Mouse (Mus musculus) adipocyte (in vitro differentiated cells): ENCODE results near the gene Hsf2bp.
A peak's percentile ranks its signal among the peaks of the same experiment; 100 is the strongest.

Experiments
- DNase-seq: peaks from one replicate; pipeline ENCODE4 v3.0.0-alpha.2; 2016; ENCODE audit warnings: low spot score

The Hsf2bp gene

DNA sequence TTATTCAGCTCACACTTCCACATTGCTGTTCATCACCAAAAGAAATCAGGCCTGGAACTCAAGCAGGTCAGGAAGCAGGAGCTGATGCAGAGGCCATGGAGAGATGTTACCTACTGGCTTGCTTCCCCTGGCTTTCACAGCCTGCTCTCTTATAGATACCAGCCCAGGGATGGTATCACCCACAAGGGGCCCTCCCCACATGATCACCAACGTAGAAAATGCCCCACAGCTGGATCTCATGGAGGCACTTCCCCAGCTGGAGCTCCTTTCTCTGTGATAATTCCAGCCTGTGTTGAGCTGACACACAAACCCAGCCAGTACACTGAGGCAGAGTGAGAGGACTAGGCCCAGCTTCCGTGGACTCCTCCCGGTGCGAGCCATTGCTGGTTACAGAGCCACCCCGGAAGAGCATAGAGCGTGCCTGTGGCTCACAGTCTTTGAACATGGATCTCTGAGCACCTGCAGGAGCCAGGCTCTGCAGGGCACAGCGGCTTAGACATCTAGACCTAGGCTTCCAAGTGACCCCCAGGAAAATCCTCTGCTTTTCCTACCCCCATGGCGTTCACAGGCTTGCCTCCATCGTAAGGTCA is 130.9 kb downstream of the Hsf2bp start:
- DNase-seq, result no peak

DNA sequence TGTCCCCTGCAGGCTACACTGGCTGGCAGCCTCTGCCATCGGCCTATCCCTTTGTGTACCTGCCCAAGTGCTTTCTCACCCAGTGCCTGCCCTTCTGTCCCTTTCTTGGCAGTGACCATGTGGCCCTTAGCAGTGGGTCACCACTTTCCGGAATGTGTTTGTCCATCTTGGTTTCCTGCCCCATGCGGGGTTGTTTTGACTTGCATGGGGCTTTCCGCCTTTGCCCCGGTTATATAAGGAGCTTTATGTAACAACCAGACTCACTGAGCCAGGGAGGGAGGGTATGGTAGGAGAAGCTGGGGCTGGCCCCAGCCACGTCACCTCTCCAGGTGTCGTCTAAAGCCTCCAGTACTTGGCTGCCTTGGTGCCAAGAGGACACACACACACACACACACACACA is 132.1 kb downstream of the Hsf2bp start:
- DNase-seq, result peak; percentile 41

- DNase-seq, result no peak
These were observed 133.4 kb downstream of the Hsf2bp start for GRCm38 (mm10) chr17:31902630-31903198.

DNA sequence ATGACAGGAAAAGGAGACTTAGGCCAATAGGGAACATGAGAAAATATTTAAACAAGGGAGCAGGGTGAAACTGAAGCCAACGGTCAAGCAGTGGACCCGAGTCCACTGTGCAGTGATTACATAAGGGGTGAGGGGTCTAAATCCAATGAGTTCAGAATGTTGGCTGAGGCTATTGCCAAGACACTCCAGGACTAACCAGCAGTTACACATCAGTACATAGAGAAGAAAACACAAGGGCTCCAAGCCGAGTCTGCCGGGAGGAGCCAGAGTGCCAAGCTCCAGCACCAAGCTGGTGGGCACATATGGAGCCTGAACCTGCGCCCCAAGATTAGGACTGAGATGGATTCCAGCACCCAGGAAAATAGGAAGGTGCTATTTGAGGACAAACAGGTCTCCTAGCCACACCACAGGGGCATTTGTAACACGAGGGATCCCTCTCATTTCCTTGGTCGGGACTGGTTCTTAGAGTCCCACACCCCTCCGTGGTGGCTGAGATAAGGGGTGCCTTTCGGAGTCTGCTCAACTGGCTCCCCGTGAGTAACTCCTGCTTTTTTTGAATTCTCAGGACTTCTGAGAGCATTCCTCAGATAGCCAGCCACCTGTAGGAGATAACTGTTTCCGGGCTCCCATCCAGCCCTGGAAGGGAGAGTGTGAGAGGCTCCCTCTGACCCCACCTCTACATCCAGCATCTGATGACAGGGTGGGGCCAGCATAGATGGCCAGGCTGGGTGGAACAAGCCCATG is 134.5 kb downstream of the Hsf2bp start:
- DNase-seq, result peak; percentile 54

DNA sequence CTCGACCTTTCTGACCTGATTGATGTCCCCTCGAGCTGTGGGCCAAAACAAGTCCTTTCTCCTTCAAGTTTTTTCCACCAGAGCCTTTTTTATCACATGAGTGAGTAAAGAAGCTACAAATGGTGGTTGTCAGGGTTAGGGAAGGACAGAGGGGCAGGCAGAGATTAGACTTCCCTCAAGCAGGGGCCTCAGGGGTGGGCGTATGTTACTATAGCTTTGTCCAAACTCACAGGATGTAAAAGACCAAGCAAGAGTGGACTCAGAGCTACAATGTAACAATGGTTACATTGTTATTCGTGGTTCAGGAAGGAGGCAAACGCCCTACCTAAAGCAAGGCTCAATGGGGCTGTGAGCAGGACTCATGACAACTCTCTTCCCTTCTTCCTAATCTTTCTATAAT is 137.2 kb downstream of the Hsf2bp start:
- no peak for DNase-seq

GRCm38 (mm10) chr17:31897186-31897793 is 138.9 kb downstream of the Hsf2bp start:
- DNase-seq, result no peak

GRCm38 (mm10) chr17:31896751-31897150 is 139.4 kb downstream of the Hsf2bp start:
- DNase-seq, result no peak

- no peak for DNase-seq
These were observed 139.8 kb downstream of the Hsf2bp start for GRCm38 (mm10) chr17:31896311-31896710.
